Mouse (Mus musculus) spleen, adult 12 weeks (tissue): ENCODE measurements around the gene P4ha1.
"Not testable (repeated sequence)": the region's sequence is repeated elsewhere in the genome, so short reads cannot be mapped to it uniquely, and the experiment has no call there.

ENCODE experiments used
- DNase-seq: peaks from one replicate; pipeline ENCODE4 v3.0.0; 2022; ENCODE audit warnings: low spot score

The P4ha1 gene

GRCm38 (mm10) chr10:59369426-59369825 is 46.3 kb downstream of the P4ha1 start:
- no peak for DNase-seq

- DNase-seq: no peak
Observed at GRCm38 (mm10) chr10:59377906-59378305, 54.8 kb downstream of the P4ha1 start.

- DNase-seq: no peak
Observed at GRCm38 (mm10) chr10:59378728-59379127, 55.6 kb downstream of the P4ha1 start.

GRCm38 (mm10) chr10:59379927-59380326 is 56.8 kb downstream of the P4ha1 start:
- DNase-seq: no peak

- DNase-seq: peak; percentile 15
Observed at GRCm38 (mm10) chr10:59380411-59380821, 57.3 kb downstream of the P4ha1 start.

- not testable (repeated sequence) for DNase-seq
Observed at GRCm38 (mm10) chr10:59381563-59381962, 58.5 kb downstream of the P4ha1 start.

GRCm38 (mm10) chr10:59386951-59387350 is 63.9 kb downstream of the P4ha1 start:
- no peak for DNase-seq

- DNase-seq: no peak
Observed at GRCm38 (mm10) chr10:59389652-59390051, 66.6 kb downstream of the P4ha1 start.

- DNase-seq: no peak
Observed at GRCm38 (mm10) chr10:59391907-59392306, 68.8 kb downstream of the P4ha1 start.

- DNase-seq: not testable (repeated sequence)
Observed at GRCm38 (mm10) chr10:59395461-59395860, 72.4 kb downstream of the P4ha1 start, which contains the start of gene Gm10273. Gene Gm10273 (plus strand): TSS chr10:59395632.

GRCm38 (mm10) chr10:59402899-59403792 is 80.0 kb downstream of the P4ha1 start, which contains the start of gene Pla2g12b:
Gene Pla2g12b (plus strand): TSS chr10:59403660.
- no peak for DNase-seq

GRCm38 (mm10) chr10:59403793-59404149 is 80.7 kb downstream of the P4ha1 start:
- DNase-seq: no peak

GRCm38 (mm10) chr10:59408499-59408898 is 85.4 kb downstream of the P4ha1 start:
- no peak for DNase-seq

- DNase-seq: no peak
Observed at GRCm38 (mm10) chr10:59410264-59410663, 87.2 kb downstream of the P4ha1 start.

- no peak for DNase-seq
Observed at GRCm38 (mm10) chr10:59413711-59414110, 90.6 kb downstream of the P4ha1 start.

GRCm38 (mm10) chr10:59416623-59417022 is 93.5 kb downstream of the P4ha1 start:
- no peak for DNase-seq

GRCm38 (mm10) chr10:59419516-59419915 is 96.4 kb downstream of the P4ha1 start:
- DNase-seq: no peak
